Mouse (Mus musculus) myocyte (in vitro differentiated cells): ENCODE results near the gene Mtg1. TPM values are rescaled to one million over a fixed set of nuclear protein-coding genes. Genes with fewer than 3 reads are reported as not detected.

ENCODE experiments used
- H3K27me3 ChIP-seq: one replicate; pipeline ENCODE4 v1.6.1; 2011; ENCODE audit not compliant: control insufficient read depth, insufficient read depth, insufficient read length
- H3K36me3 ChIP-seq: one replicate; pipeline ENCODE4 v1.6.1; 2011; ENCODE audit not compliant: control insufficient read depth, insufficient read depth
- H3K4me2 ChIP-seq: one replicate; pipeline ENCODE4 v1.6.1; 2011; ENCODE audit warnings: low read depth, control low read depth
- H3K4me3 ChIP-seq: one replicate; pipeline ENCODE4 v1.5.1; 2011; ENCODE audit warnings: mild to moderate bottlenecking, control low read depth, moderate library complexity
- H3K79me2 ChIP-seq: one replicate; pipeline ENCODE4 v1.6.1; 2011; ENCODE audit not compliant: control insufficient read depth, insufficient read depth
- H3ac ChIP-seq: one replicate; pipeline ENCODE4 v1.6.1; 2011; ENCODE audit not compliant: control insufficient read depth, insufficient read length
- CEBPB ChIP-seq: IDR thresholded peaks from 2 replicates; pipeline ENCODE4 v1.6.1; 2011; ENCODE audit warnings: mild to moderate bottlenecking, moderate library complexity; ENCODE audit not compliant: poor library complexity, insufficient read depth, severe bottlenecking
- E2F4 ChIP-seq: IDR thresholded peaks from one replicate; pipeline ENCODE4 v1.6.1; 2011; ENCODE audit warnings: mild to moderate bottlenecking, control low read depth, moderate library complexity; ENCODE audit not compliant: insufficient read depth
- MAX ChIP-seq: IDR thresholded peaks from one replicate; pipeline ENCODE4 v1.6.1; 2011; ENCODE audit warnings: low read depth, mild to moderate bottlenecking, control low read depth
- MYOD1 ChIP-seq, 3 experiments: IDR thresholded peaks; one replicate each; pipeline ENCODE4 v1.6.1; 2011; ENCODE audit warnings: control low read depth in 2 of 3, low read depth in 2 of 3, mild to moderate bottlenecking in 2 of 3, moderate library complexity in 1 of 3; ENCODE audit not compliant: insufficient read length in 2 of 3, control insufficient read depth in 1 of 3
- MYOG ChIP-seq, 3 experiments: IDR thresholded peaks; one replicate each; pipeline ENCODE4 v1.6.1; 2011; ENCODE audit warnings: control low read depth in 2 of 3, low read depth in 2 of 3, mild to moderate bottlenecking in 2 of 3; ENCODE audit not compliant: insufficient read length in 2 of 3, control insufficient read depth in 1 of 3, insufficient read depth in 1 of 3
- POLR2A ChIP-seq: IDR thresholded peaks from one replicate; pipeline ENCODE4 v1.6.1; 2011; ENCODE audit warnings: low read depth, mild to moderate bottlenecking, control low read depth, moderate library complexity; ENCODE audit not compliant: insufficient read length
- POLR2AphosphoS2 ChIP-seq: IDR thresholded peaks from one replicate; pipeline ENCODE4 v1.6.1; 2011; ENCODE audit warnings: low read depth, control low read depth; ENCODE audit not compliant: insufficient read length
- REST ChIP-seq: IDR thresholded peaks from one replicate; pipeline ENCODE4 v1.6.1; 2011; ENCODE audit warnings: mild to moderate bottlenecking, control low read depth, moderate library complexity; ENCODE audit not compliant: insufficient read depth, insufficient read length
- SRF ChIP-seq: IDR thresholded peaks from one replicate; pipeline ENCODE4 v1.6.1; 2011; ENCODE audit warnings: low read depth; ENCODE audit not compliant: control insufficient read depth, insufficient read length
- TCF12 ChIP-seq: IDR thresholded peaks from one replicate; pipeline ENCODE4 v1.6.1; 2011; ENCODE audit warnings: mild to moderate bottlenecking, control low read depth; ENCODE audit not compliant: poor library complexity, insufficient read depth, severe bottlenecking
- TCF3 ChIP-seq: IDR thresholded peaks from one replicate; pipeline ENCODE4 v1.6.1; 2011; ENCODE audit warnings: low read depth, control low read depth; ENCODE audit not compliant: insufficient read length
- USF1 ChIP-seq: IDR thresholded peaks from one replicate; pipeline ENCODE4 v1.6.1; 2011; ENCODE audit warnings: low read depth, mild to moderate bottlenecking, control low read depth, moderate library complexity
- polyA plus RNA-seq: library from polyadenylated mRNA; unstranded; fragments of >200 nt; fragmentation: generic; extraction: Trizol; gene quantifications from one replicate; pipeline ENCODE4 v1.2.1, GENCODE M21; 2012; ENCODE audit warnings: missing spikeins

Mtg1 gene
- polyA plus RNA-seq, 1 experiment: 23.3 TPM

DNA sequence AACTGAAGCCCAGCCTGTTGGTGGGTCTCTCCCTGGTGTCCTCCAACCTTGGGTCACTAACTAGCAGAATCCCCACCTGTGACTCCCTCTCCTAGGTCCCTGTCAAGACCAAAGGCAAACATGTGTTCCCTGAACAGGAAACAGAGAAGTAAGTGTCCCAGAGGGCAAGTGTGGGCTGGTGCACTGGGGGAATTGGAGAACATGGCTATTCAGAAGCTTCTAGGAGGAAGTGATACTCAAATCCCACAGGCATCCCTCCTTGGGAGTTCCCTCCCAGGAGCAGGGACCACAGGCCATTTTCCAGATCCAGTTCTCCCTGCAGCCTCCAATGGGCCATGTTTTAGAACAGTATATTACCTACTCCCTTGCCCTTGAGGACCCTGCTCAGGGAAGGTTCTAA is 41.3 kb upstream of the Mtg1 start:
- no peak overlapping the region for H3ac ChIP-seq
- TF ChIP-seq REST (no peak), CEBPB (no peak), SRF (no peak), MYOG (IDR thresholded peaks at IDR 0.05; ENCODE audit: control insufficient read depth in 1 of 3, insufficient read depth in 1 of 3, insufficient read length in 2 of 3, low read depth in 2 of 3) (no peak), USF1 (no peak), MYOD1 (IDR thresholded peaks at IDR 0.05; ENCODE audit: control insufficient read depth in 1 of 3, insufficient read length in 2 of 3, low read depth in 2 of 3) (no peak), MAX (no peak), POLR2A (no peak), E2F4 (no peak), TCF3 (no peak), POLR2AphosphoS2 (no peak), TCF12 (no peak)
- H3K36me3 ChIP-seq: no peaks in the 10 kb centered on the region
- no peak overlapping the region for H3K4me3 ChIP-seq
- no peak overlapping the region for H3K4me2 ChIP-seq
- H3K79me2 ChIP-seq: no peaks in the 10 kb centered on the region
- H3K27me3 ChIP-seq: no peaks in the 10 kb centered on the region

DNA sequence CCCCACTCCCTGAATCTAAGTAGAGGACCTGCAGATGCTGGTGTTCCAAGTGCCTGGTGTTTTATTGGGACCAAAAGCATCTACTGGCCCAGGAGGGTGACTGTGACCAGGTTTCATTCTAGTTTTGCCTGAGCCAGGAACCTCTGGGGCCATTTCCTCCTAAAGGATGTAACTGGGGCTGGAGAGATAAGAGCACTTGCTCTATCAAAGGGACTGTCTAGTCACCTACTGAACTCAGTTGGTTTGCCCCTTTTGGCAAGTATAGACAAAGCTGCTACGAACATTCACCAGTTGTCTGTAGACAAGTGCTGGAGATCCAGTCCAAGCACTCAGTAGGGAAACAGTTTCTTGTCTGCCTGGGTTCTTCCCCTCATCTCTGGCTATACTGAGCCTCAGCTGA is 38.9 kb upstream of the Mtg1 start:
- no peak overlapping the region for H3K4me3 ChIP-seq
- H3K79me2 ChIP-seq: no peaks in the 10 kb centered on the region
- no peaks in the 10 kb centered on the region for H3K36me3 ChIP-seq
- TF ChIP-seq TCF3: no peak
- no peak for TF ChIP-seq MAX
- no peak for TF ChIP-seq POLR2A
- TF ChIP-seq TCF12: no peak
- no peak overlapping the region for H3ac ChIP-seq
- H3K4me2 ChIP-seq: no peak overlapping the region
- H3K27me3 ChIP-seq: no peaks in the 10 kb centered on the region

DNA sequence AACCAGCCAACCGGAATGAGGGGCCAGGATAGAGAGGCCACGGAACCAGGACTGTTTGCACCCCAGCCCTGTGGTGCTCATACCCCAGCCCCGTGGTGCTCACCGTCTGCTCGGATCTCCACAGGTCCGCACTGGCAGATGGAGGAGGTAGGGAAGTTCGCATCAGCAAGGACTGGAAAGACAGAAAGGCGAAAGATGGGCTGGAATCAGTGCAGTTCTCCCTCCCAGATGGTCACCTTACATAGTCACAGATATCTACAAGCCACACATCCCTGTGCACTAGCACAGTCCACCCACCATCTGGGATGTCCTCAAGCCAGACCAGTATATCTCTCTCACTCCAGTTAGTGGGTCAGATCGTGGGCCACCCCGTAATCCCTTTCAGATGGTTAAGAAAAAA is 35.9 kb upstream of the Mtg1 start:
- no peaks in the 10 kb centered on the region for H3K27me3 ChIP-seq
- H3K4me2 ChIP-seq: peak overlapping the region; percentile 58
- peaks cover 12% of the 10 kb centered on the region for H3K36me3 ChIP-seq
- no peaks in the 10 kb centered on the region for H3K79me2 ChIP-seq
- TF ChIP-seq TCF12 (no peak), E2F4 (no peak), POLR2A (no peak), POLR2AphosphoS2 (no peak), USF1 (no peak), MYOD1 (IDR thresholded peaks at IDR 0.05; ENCODE audit: control insufficient read depth in 1 of 3, insufficient read length in 2 of 3, low read depth in 2 of 3) (no peak), MYOG (IDR thresholded peaks at IDR 0.05; ENCODE audit: control insufficient read depth in 1 of 3, insufficient read depth in 1 of 3, insufficient read length in 2 of 3, low read depth in 2 of 3) (no peak), TCF3 (no peak), CEBPB (no peak), MAX (no peak), SRF (no peak), REST (no peak)
- H3ac ChIP-seq: no peak overlapping the region
- peak overlapping the region; percentile 16 for H3K4me3 ChIP-seq

DNA sequence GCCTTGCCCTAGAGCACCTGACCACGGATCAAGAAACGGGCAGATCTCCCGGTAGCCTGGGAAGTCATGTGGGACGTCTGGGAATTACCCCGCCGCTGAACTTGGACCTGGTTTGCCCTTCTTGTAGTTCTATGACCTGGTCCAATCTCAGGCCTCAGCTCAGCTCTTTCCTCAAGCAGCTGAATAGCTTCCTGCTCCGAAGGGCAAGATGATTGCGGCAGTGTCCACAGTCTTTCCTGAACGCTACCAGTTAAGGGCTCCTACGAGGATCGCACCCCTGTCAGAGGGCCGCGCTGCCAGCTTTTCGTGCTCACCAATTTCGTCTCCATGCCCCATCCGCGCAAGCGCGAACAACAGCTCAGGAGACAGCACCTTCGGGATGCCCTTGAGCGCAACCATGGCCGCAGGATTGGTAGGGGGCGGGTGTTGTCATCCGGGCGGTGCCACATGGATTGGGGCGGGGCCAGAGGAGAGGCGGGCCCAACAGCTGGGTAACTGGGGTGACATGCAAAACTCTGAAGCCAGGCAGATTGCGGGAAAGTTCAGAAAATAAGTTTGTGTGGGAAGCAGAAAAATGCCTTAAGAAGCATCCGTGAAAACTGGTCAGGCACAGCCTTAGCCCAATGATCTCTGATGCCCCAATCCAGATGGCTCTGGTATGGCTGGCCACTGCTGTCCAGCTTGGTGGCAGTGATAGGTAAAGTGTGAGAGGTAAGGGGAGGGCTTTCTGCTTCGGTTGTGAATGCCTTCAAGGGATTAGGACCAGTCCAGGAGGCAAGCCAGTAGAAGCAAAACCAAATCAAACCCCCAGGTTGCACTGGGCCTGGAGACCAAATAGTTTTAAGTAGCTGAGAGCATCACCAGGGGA is 35.1 kb upstream of the Mtg1 start, which contains the start of gene Fuom:
TSS of gene Fuom (minus strand) at position 449 of the 868 bp plus-strand sequence.
- Histone ChIP-seq H3ac (no peak within 1 kb of the TSS), H3K36me3 (peaks cover 13% of the 10 kb centered on the region)
- no peak for TF ChIP-seq MAX
- no peak for TF ChIP-seq SRF
- peak; percentile 45 for TF ChIP-seq POLR2A

DNA sequence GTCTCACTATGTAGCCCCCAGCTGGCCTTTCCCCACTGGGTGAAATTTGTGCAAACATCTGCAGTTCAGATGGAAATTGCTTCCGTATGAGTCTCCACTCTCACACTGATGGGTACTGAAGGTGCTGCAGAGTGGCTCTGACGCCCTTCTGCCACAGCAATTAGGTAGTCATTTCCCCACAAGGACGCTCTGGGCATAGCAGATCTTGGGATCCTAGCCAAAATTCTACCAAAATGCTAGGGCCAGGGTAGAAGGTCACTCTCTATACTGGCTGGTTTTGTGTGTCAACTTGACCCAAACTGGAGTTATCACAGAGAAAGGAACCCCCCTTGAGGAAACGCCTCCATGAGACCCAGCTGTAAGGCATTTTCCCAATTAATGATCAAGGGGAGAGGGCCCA is 33.4 kb upstream of the Mtg1 start:
- TF ChIP-seq TCF3 (no peak), MYOD1 (IDR thresholded peaks at IDR 0.05; ENCODE audit: control insufficient read depth in 1 of 3, insufficient read length in 2 of 3, low read depth in 2 of 3) (no peak), MAX (no peak), POLR2AphosphoS2 (peak; percentile 47), USF1 (no peak), E2F4 (no peak), TCF12 (no peak)
- Histone ChIP-seq H3K4me2 (no peak overlapping the region), H3K36me3 (peaks cover 18% of the 10 kb centered on the region), H3K27me3 (no peaks in the 10 kb centered on the region), H3K4me3 (no peak overlapping the region), H3ac (no peak overlapping the region), H3K79me2 (no peaks in the 10 kb centered on the region)

More for the DNA sequence above, 35.1 kb upstream of the Mtg1 start, which contains the start of gene Fuom:
- Histone ChIP-seq H3K4me3 (peak within 1 kb of the TSS; percentile 16), H3K27me3 (no peaks in the 10 kb centered on the region), H3K4me2 (peak within 1 kb of the TSS; percentile 58), H3K79me2 (no peaks in the 10 kb centered on the region)
